Mouse (Mus musculus): Measurements from ENCODE around the gene Ints4.
"Not testable (repeated sequence)": the region's sequence is repeated elsewhere in the genome, so short reads cannot be mapped to it uniquely, and the experiment has no call there.

Ints4 gene

DNA sequence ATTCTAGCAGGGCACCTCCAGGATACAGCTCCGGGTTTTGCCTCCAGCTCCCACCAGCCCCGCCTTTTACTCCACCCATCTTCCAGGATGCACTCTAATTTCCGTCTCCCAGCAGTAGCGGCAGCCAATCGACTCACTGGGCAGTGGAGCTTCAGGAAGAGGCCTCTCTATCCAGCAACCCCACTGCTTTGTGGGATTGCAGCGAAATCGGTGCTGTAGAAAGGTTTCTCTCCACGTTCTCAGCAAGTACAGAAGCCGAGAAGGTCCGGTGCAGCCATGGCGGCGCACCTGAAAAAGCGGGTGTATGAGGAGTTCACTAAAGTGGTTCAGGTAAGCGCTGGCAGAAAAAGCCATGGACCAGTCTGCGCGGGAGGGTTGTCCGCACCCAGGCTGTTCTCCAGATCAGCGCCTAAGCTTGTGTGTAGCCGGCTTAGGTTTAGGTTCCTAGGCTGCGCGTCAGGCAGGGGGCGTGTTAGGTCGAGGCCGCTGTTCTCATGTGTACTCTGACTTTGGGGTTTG is at the start of gene Ints4:
Gene Ints4 (plus strand): TSS at position 136 of the 519 bp plus-strand sequence.
- in situ Hi-C loops (cut with MboI; ENCODE audit: low pct_unique_long_range_greater_than_20kb in 1 of 2, low sequenced_read_pairs in 2 of 2, unreplicated experiment in 1 of 2): no loop called here

DNA sequence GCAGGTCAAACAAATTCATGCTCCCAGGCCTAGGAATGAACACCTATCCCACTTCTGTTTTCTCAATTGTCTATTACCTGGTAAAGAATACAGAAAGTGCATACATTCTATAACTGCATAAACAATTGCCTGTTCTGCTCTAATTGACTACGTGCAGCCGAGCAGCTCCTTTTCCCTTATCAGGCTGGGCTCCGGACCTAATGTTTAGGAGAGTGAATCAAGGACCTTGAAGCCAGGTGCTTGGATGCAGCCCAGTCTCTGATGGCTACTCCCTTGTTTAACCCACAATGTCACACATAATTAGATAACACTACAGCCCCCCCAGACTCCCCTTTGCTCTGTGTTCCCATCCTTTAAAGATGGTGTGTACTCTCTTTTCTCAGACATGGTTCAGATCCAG is 47.2 kb upstream of the Ints4 start:
- in situ Hi-C loops (cut with MboI; ENCODE audit: low pct_unique_long_range_greater_than_20kb in 1 of 2, low sequenced_read_pairs in 2 of 2, unreplicated experiment in 1 of 2): not testable (repeated sequence)

DNA sequence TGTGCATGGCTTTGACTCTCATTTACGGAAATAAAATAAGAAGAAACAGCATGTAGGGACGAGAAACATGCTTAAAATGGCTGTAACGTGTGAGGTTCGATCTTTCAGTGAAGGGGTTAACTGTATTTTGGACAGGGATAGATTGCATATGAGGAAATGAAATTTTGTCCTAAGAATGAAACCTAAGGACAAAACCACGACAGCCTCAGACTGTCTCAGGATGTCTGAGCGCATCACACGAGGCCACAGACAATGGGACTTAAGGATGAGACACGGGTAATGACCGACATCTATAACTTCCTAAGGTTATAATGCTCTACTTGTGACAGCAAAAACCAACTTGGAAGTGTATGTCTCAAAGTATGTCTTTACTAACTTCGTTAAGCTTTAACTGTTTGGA is 46.2 kb upstream of the Ints4 start:
- in situ Hi-C loops (cut with MboI; ENCODE audit: low pct_unique_long_range_greater_than_20kb in 1 of 2, low sequenced_read_pairs in 2 of 2, unreplicated experiment in 1 of 2): no loop called here

DNA sequence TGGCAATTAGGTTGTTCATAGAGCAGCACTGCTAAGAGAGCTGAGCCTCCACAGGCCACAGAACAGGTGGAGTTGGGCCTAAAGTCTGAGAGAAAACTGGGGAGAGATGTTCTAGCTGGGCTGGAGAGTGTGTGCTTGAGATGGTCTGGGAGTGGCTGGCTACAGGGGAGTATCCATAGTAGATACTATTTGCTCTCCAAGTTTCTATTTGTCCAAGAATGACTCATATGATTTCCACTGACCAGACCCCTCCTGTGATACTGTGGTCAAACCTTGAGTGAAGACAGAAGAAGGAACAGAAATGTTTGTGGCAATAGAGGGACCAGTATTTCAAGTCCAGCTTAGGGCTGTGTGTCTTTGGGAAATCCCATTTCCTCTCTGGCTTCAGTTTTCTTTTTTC is 41.8 kb upstream of the Ints4 start:
- in situ Hi-C loops (cut with MboI; ENCODE audit: low pct_unique_long_range_greater_than_20kb in 1 of 2, low sequenced_read_pairs in 2 of 2, unreplicated experiment in 1 of 2): no loop called here

DNA sequence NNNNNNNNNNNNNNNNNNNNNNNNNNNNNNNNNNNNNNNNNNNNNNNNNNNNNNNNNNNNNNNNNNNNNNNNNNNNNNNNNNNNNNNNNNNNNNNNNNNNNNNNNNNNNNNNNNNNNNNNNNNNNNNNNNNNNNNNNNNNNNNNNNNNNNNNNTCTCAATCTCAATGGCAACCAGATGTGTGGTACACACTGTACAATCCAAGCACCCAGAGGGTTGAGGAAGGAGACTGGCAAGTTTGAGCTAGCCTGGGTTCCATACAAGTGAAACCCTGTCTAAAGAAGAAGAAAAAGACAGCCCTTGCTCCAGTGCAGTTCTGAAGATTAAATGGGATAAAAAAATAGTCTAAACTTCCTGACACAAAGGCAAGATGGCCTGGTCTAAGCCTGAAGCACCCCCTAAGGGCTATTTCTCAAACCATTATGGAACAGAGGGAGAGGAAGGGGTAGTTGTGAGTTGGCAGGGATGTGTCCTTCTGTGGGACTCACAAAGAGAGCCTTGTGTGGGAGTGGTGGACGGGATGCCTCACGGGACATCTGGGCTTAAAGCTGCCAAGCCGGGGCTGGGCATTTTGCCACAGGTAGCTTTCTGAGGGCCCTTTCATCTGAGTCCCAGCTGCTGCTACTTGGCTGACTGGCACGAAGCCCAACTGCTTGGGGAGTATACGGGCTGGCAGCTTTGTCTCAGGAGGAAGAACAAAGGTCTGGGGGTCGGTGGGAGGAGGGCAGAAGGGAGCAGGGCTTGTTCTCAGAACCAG is 34.4 kb upstream of the Ints4 start:
- in situ Hi-C loops (cut with MboI; ENCODE audit: low pct_unique_long_range_greater_than_20kb in 1 of 2, low sequenced_read_pairs in 2 of 2, unreplicated experiment in 1 of 2): no loop called here

DNA sequence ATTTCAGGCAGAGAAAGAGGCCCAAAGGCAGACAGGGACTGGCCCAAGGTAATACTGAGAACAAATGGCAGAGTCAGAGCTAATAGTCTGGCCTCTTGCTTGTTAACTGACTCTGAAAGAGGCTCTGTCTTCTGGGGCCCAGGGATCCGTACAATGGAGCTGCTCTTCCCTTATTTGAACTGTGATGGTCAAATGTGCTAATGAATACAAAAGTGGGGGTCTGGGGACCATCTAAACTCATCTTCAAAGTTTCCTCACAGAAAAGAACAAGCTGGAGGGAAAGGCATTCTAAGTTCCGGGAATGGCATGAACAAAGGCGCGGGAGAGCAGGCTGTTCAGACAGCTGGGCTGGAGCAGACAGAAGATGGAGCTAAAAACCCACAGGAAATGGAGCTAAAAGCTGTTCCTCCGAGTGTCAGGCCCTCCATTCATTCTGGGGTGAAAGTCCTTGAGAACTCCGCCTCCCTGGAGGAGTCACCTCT is 33.7 kb upstream of the Ints4 start:
- in situ Hi-C loops (cut with MboI; ENCODE audit: low pct_unique_long_range_greater_than_20kb in 1 of 2, low sequenced_read_pairs in 2 of 2, unreplicated experiment in 1 of 2): no loop called here

DNA sequence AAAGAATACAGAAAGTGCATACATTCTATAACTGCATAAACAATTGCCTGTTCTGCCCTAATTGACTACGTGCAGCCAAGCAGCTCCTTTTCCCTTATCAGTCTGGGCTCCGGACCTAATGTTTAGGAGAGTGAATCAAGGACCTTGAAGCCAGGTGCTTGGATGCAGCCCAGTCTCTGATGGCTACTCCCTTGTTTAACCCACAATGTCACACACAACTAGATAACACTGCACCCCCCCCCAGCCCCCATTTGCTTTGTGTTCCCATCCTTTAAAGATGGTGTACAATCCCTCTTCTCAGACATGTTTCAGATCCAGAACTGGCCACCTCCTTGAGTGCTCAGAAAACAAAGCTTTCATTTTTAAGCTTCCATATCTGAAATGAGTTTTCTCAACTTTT is 29.7 kb upstream of the Ints4 start, which contains the start of gene Kctd14:
Gene Kctd14 (plus strand): TSS at position 301 of the 400 bp plus-strand sequence.
- in situ Hi-C loops (cut with MboI; ENCODE audit: low pct_unique_long_range_greater_than_20kb in 1 of 2, low sequenced_read_pairs in 2 of 2, unreplicated experiment in 1 of 2): not testable (repeated sequence)

DNA sequence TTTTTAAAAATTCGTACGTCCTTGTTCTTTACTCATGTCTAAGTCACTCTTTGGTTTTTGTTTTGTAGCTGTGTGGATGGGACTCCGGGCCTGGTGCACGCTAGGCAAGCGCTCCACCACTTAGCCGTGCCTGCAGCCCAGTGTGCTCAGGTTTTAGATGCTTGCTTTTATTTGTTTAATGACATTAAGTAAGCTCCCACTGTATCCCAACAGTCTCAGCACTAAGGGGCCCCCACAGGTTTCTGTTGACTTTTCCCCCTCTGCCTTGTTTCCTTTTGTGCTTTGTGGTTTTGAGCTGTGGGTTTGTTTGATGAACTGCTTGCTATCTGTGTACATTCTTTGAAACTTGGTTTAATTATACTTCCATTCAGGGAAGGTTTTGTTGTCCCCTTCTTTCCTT is 28.6 kb upstream of the Ints4 start:
- in situ Hi-C loops (cut with MboI; ENCODE audit: low pct_unique_long_range_greater_than_20kb in 1 of 2, low sequenced_read_pairs in 2 of 2, unreplicated experiment in 1 of 2): no loop called here

DNA sequence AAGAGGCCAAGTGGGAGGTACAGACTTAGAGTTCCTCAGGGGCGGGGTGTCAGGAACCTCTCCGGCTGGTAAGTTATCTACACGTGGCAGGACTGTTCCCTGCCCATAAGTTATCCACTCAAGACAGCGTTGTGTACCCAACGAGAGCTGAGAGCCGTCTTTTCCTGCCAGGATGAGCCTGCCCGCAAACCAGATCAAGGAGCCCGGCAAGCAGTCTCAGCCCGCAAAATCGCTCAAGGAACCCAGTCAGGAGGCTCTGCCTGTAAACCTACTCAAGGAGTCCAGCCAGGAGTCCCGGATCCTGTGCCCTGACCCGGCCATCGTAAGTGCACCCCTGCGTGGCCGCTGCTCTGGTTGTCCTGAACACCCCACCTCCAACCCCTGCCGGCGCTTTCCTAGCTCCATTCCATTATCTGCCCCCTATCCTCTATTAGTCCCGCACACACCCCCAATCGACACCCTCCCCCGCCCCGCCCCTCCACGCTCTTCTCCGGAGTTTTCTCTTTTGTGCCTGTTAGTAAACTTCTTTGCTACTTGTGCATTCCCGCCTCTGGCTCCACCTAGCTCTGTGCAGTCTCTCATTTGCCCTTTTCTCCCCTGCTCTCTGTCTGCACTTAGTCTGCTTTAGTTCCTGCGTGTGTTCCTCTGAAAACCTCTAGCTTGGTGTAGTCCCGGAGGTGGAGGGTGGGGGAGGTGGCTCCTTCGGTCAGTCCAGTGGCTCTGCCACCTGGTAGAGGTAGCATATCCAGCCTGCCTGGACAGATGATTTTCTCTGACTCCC is 27.4 kb upstream of the Ints4 start:
- in situ Hi-C loops (cut with MboI; ENCODE audit: low pct_unique_long_range_greater_than_20kb in 1 of 2, low sequenced_read_pairs in 2 of 2, unreplicated experiment in 1 of 2): no loop called here

DNA sequence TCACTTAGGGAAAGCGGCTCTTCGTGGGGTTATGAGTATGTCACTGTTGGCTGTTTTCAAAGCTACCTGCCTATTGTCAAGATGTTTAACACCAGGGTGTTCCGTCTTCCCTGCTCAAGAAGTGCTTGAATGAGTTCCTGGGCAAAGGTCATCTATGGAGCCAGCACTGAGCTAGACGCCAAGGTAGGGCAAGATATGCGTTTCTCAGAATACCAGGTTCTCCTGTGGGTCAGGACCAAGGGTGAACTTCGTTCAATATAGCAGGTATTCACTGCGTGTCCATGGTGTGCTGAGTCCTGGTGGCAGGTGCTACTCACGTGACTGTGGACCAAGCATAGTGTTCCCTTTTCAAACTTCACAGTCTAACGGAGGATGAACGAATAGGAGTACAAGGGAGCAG is 26.0 kb upstream of the Ints4 start:
- in situ Hi-C loops (cut with MboI; ENCODE audit: low pct_unique_long_range_greater_than_20kb in 1 of 2, low sequenced_read_pairs in 2 of 2, unreplicated experiment in 1 of 2): no loop called here

DNA sequence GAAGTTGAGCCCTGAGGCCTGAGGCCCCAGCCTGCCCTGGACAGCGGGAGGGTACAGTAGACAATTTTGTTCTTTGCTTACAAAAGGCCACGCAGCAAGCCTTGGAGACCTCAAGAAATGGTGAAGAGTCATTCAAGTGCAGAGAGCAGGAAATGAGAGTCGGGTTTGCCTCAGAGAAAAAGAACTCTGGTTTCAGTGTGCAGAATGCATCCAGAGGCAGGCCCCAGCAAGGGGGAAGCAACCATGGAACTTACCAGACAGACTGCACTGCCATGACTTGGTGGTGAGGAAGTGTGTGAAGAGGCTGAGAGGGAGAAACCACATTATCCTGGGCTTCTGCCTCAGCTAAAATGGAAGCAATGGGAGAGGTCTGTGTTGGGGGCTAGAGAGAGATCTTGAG is 25.2 kb upstream of the Ints4 start:
- in situ Hi-C loops (cut with MboI; ENCODE audit: low pct_unique_long_range_greater_than_20kb in 1 of 2, low sequenced_read_pairs in 2 of 2, unreplicated experiment in 1 of 2): no loop called here

DNA sequence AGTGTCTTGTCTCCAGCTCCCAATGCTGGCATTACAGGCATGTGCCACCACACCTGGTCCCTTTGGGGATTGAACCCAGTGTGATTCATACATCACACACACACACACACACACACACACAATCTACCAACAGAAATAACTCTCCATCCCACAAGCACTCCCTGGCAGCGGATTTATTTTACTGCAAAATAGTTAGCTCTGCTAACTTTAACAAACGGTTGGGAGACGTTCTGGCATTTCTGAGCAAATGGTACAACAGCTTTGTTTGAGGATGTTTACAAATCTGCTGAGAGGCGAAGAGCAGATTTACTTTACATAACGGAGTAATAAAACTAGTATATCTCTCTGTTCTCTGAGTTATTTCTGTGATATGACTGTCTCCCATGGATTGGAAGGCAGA is 7.8 kb upstream of the Ints4 start:
- in situ Hi-C loops (cut with MboI; ENCODE audit: low pct_unique_long_range_greater_than_20kb in 1 of 2, low sequenced_read_pairs in 2 of 2, unreplicated experiment in 1 of 2): no loop called here

DNA sequence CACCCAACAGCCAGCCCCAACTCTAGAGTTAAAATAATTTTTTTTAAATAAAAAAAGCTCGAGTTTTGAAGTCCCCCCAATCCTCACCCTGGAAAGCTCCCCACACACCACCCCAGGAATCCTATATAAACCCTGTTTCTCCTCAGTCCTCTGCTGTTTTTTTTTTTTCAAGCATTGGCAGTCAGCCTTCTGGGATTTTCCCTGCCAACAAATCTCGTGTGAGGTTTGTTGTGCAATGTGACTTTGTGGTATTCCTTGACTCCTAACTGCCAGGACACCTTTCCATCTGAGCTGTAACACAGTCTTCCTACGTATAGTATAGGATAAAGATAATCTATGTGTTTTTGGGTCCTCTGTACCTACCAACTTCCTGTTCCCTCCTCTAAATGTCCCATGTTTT is 1.4 kb upstream of the Ints4 start:
- in situ Hi-C loops (cut with MboI; ENCODE audit: low pct_unique_long_range_greater_than_20kb in 1 of 2, low sequenced_read_pairs in 2 of 2, unreplicated experiment in 1 of 2): no loop called here

DNA sequence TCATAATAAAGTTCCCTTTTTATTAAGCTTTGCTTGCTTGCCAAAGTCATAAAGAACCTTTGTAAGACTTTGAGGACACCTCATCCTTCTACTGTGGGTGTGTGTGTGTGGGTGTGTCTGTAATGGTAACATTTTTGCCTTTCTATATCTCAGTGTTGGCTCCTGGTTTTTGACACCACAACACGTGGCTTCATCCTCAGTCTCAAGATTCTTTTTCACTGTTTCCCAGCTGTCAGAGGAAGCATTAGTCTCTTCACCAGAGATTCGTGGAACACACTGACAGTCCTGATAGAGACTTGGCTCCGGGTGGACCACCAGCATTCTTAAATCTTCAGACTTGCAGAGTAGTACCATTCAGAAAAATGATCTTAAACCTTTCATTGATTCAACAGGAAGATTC is 466 bp upstream of the Ints4 start:
- in situ Hi-C loops (cut with MboI; ENCODE audit: low pct_unique_long_range_greater_than_20kb in 1 of 2, low sequenced_read_pairs in 2 of 2, unreplicated experiment in 1 of 2): no loop called here

DNA sequence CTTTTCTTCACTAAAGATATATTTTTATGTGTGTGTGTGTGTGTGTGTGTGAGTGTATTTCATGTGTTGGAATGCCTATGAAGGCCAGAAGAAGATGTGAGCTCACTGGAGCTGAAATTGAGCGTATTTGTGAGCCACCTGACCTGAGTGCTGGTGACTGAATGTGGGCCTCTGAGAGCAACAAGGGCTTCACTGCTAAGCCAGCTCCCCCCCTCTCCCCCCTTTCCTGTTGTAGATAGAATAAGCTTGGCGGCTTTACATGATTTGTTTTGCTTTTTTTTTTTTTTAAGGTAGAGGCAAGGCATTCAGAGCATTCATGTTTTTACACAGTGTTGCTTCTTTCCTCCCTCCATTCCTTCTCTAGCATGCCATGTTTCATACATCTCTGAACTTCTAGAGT is 2.6 kb downstream of the Ints4 start:
- in situ Hi-C loops (cut with MboI; ENCODE audit: low pct_unique_long_range_greater_than_20kb in 1 of 2, low sequenced_read_pairs in 2 of 2, unreplicated experiment in 1 of 2): no loop called here

DNA sequence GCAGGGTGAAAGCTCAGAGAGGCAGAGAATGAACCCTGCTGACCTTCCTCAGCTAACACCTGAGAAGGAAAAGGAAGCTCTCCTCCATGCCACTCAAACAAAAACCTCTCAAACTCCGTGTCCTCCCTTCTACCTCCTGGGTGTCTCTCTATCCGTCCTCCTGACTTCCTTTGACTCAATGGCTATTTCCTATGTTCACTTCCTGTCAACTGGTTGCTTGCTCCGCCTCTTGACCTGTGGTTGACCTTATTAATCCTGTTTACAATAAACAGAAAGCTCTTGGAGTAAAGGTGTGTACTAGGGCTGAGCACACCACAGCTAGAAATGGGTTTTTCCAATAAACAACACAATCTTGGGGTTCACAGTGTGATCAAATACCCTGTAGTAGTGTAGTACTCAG is 10.4 kb downstream of the Ints4 start:
- in situ Hi-C loops (cut with MboI; ENCODE audit: low pct_unique_long_range_greater_than_20kb in 1 of 2, low sequenced_read_pairs in 2 of 2, unreplicated experiment in 1 of 2): no loop called here

DNA sequence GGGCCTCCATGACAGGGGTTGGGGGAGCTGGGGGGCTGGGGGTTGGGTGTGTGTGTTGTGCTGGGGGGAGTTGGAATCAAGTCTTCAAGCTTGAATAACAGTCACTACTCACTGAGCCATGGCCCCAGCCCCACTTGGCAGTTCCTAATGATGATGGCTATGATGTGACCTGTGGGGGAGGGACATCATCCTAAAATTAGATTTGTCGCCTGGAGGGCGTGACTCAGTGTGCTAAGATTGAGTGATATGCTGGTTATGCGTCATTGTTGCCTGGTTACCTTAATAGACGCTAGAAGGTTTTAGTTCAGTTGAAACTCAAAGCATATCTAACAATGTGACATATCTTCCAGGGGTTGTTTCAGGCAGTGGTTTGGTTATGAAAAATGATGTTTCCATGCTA is 11.7 kb downstream of the Ints4 start:
- in situ Hi-C loops (cut with MboI; ENCODE audit: low pct_unique_long_range_greater_than_20kb in 1 of 2, low sequenced_read_pairs in 2 of 2, unreplicated experiment in 1 of 2): no loop called here

DNA sequence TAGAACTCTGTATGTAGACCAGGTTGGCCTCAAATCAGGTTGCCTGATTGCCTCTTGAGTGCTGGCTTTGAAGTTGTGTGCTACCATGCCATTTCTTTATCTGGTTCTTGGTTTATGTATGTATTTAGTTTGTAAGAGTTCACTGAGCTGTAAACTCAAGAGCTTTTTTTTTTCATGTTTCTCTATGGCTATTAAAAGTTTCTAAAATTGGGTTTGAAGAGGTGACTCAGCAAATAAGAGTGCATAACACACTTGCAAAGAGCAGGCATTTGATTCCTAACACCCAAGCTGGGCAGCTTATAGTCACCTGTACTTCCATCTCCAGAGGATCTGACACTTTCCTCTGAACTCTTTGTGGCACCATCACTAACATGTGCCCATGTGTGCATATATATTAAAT is 14.3 kb downstream of the Ints4 start:
- in situ Hi-C loops (cut with MboI; ENCODE audit: low pct_unique_long_range_greater_than_20kb in 1 of 2, low sequenced_read_pairs in 2 of 2, unreplicated experiment in 1 of 2): no loop called here

DNA sequence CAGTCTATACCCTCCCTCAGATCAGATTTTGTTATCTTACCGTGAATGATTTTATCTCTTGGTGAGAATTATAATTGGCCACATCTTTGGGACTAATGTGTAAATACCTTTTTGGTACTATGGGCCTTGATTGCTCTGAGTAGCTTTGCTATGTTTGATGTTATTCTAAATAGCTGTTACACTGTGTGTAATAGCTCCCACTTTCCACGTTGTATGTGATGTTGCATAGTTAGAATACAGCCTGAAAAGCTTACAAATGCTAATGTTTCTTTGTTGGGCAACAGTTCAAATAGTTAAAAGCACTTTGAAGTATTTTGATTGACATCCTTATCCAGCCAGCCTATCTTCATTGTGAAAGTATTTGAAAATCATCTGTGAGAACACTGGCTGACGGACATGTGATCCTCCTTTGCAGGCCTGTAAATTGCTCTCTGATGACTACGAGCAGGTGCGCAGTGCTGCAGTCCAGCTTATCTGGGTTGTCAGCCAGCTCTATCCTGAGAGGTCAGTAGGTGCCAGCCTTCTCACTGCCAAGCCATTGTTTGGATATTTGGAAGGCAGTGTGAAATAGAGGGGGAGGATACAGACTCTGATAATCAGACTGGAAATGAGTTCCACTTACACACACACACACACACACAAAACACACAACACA is 19.9 kb downstream of the Ints4 start:
- in situ Hi-C loops (cut with MboI; ENCODE audit: low pct_unique_long_range_greater_than_20kb in 1 of 2, low sequenced_read_pairs in 2 of 2, unreplicated experiment in 1 of 2): no loop called here

Measured in mouse embryonic stem cell (cell line).